Mouse (Mus musculus): ENCODE results near the gene Twf2. TPM values are rescaled to one million over a fixed set of nuclear protein-coding genes. Genes with fewer than 3 reads are reported as not detected.
"Not testable (repeated sequence)": the region's sequence is repeated elsewhere in the genome, so short reads cannot be mapped to it uniquely, and the experiment has no call there.

The Twf2 gene
- 100 to 1,000 TPM in 1 of 2 experiments, 10 to 100 TPM in 1; 95.6 to 126 TPM for total RNA-seq (2021)
- long read RNA-seq, experiment 1, transcript Twf2-204 (8 exons, 1,508 nt) = major isoform, 65 of 84 reads
- long read RNA-seq, experiment 1, transcript Twf2-201 (9 exons, 1,596 nt) = minor isoform, 5 of 84 reads
- long read RNA-seq, experiment 1, partial matches to known transcripts = 2 of 84 reads
- long read RNA-seq, experiment 1, other reads (novel, unspliced or antisense) = 12 of 84 reads
- long read RNA-seq, experiment 2, transcript Twf2-204 (8 exons, 1,508 nt) = major isoform, 100 of 129 reads
- long read RNA-seq, experiment 2, transcript Twf2-201 (9 exons, 1,596 nt) = minor isoform, 13 of 129 reads
- long read RNA-seq, experiment 2, partial matches to known transcripts = 6 of 129 reads
- long read RNA-seq, experiment 2, other reads (novel, unspliced or antisense) = 10 of 129 reads

GRCm38 (mm10) chr9:106202819-106203636, at the start of gene Twf2:
Gene Twf2, plus strand, starts transcription at chr9:106203108.
- peak; percentile 93 for DNase-seq

- DNase-seq = no peak
Measured at GRCm38 (mm10) chr9:106154106-106154505, 48.8 kb upstream of the Twf2 start.

- no peak for DNase-seq
Measured at GRCm38 (mm10) chr9:106156419-106156818, 46.5 kb upstream of the Twf2 start.

GRCm38 (mm10) chr9:106156921-106157622, 45.8 kb upstream of the Twf2 start:
- no peak for DNase-seq

GRCm38 (mm10) chr9:106157623-106157925, 45.3 kb upstream of the Twf2 start:
- DNase-seq = no peak

GRCm38 (mm10) chr9:106158037-106158491, 44.8 kb upstream of the Twf2 start, which contains the start of gene Glyctk:
Gene Glyctk, minus strand, starts transcription at chr9:106158138.
- no peak for DNase-seq

- no peak for DNase-seq
Measured at GRCm38 (mm10) chr9:106159237-106159636, 43.7 kb upstream of the Twf2 start.

- DNase-seq = peak; percentile 90
Measured at GRCm38 (mm10) chr9:106159784-106160301, 43.1 kb upstream of the Twf2 start.

GRCm38 (mm10) chr9:106160426-106160825, 42.5 kb upstream of the Twf2 start:
- DNase-seq = no peak

- no peak for DNase-seq
Measured at GRCm38 (mm10) chr9:106166709-106167108, 36.2 kb upstream of the Twf2 start.

- DNase-seq = no peak
Measured at GRCm38 (mm10) chr9:106167241-106167640, 35.7 kb upstream of the Twf2 start.

- no peak for DNase-seq
Measured at GRCm38 (mm10) chr9:106167703-106168102, 35.2 kb upstream of the Twf2 start.

GRCm38 (mm10) chr9:106169006-106169405, 33.9 kb upstream of the Twf2 start:
- not testable (repeated sequence) for DNase-seq

- DNase-seq = no peak
Measured at GRCm38 (mm10) chr9:106169917-106170316, 33.0 kb upstream of the Twf2 start.

- peak; percentile 91 for DNase-seq
Measured at GRCm38 (mm10) chr9:106170556-106171345, 32.2 kb upstream of the Twf2 start, which contains the start of gene Wdr82. Gene Wdr82, plus strand, starts transcription at chr9:106170928.

GRCm38 (mm10) chr9:106171346-106172158, 31.4 kb upstream of the Twf2 start:
- DNase-seq = peak; percentile 62

- DNase-seq = no peak
Measured at GRCm38 (mm10) chr9:106172527-106172926, 30.4 kb upstream of the Twf2 start.

GRCm38 (mm10) chr9:106173363-106173762, 29.5 kb upstream of the Twf2 start:
- DNase-seq = no peak

- DNase-seq = no peak
Measured at GRCm38 (mm10) chr9:106175552-106176200, 27.2 kb upstream of the Twf2 start.

- no peak for DNase-seq
Measured at GRCm38 (mm10) chr9:106176769-106177168, 26.1 kb upstream of the Twf2 start.

Measured in gastrocnemius, postnatal 25 days (tissue).